Mouse (Mus musculus): ENCODE data around the gene Nup210l. TPM values are rescaled to one million over a fixed set of nuclear protein-coding genes. Genes with fewer than 3 reads are reported as not detected.

Nup210l gene
- polyA plus RNA-seq, 1 experiment: 55.5 TPM

- H3K27ac ChIP-seq (ENCODE audit: control insufficient read depth, insufficient read depth, low read depth, low read length): peak overlapping the region; percentile 30; the same call in 1 of the 2 replicates
- H3K4me1 ChIP-seq (ENCODE audit: control insufficient read depth, insufficient read depth, low read length): peaks cover 8% of the 10 kb centered on the region
- no peak overlapping the region for H3K4me3 ChIP-seq (ENCODE audit: control insufficient read depth, low read depth, low read length)
- TF ChIP-seq POLR2A (IDR thresholded peaks at IDR 0.05; ENCODE audit: control insufficient read depth, low read depth, low read length): no peak
- TF ChIP-seq CTCF (IDR thresholded peaks at IDR 0.05; ENCODE audit: control insufficient read depth, insufficient read depth, insufficient replicate concordance, low read depth, low read length): no peak
- no peaks in the 10 kb centered on the region for H3K36me3 ChIP-seq (ENCODE audit: control insufficient read depth, insufficient read depth, low read length)
- no peaks in the 10 kb centered on the region for H3K27me3 ChIP-seq (ENCODE audit: control insufficient read depth, insufficient read depth, low read length)
Measured at GRCm38 (mm10) chr3:90083034-90083433, 20.9 kb upstream of the Nup210l start.

- TF ChIP-seq POLR2A (IDR thresholded peaks at IDR 0.05; ENCODE audit: control insufficient read depth, low read depth, low read length): no peak
- no peak for TF ChIP-seq CTCF (IDR thresholded peaks at IDR 0.05; ENCODE audit: control insufficient read depth, insufficient read depth, insufficient replicate concordance, low read depth, low read length)
- no peak overlapping the region for H3K4me3 ChIP-seq (ENCODE audit: control insufficient read depth, low read depth, low read length)
Measured at GRCm38 (mm10) chr3:90083698-90084324, 20.1 kb upstream of the Nup210l start.

GRCm38 (mm10) chr3:90084790-90085189 is 19.1 kb upstream of the Nup210l start:
- H3K36me3 ChIP-seq (ENCODE audit: control insufficient read depth, insufficient read depth, low read length): no peaks in the 10 kb centered on the region; the same call in 1 of the 2 replicates

More at GRCm38 (mm10) chr3:90083698-90084324, 20.1 kb upstream of the Nup210l start:
- no peaks in the 10 kb centered on the region; the same call in 1 of the 2 replicates for H3K36me3 ChIP-seq (ENCODE audit: control insufficient read depth, insufficient read depth, low read length)
- H3K27me3 ChIP-seq (ENCODE audit: control insufficient read depth, insufficient read depth, low read length): no peaks in the 10 kb centered on the region
- peaks cover 8% of the 10 kb centered on the region for H3K4me1 ChIP-seq (ENCODE audit: control insufficient read depth, insufficient read depth, low read length)
- H3K27ac ChIP-seq (ENCODE audit: control insufficient read depth, insufficient read depth, low read depth, low read length): no peak overlapping the region

GRCm38 (mm10) chr3:90085281-90085680 is 18.7 kb upstream of the Nup210l start:
- peaks cover 8% of the 10 kb centered on the region for H3K4me1 ChIP-seq (ENCODE audit: control insufficient read depth, insufficient read depth, low read length)
- H3K27me3 ChIP-seq (ENCODE audit: control insufficient read depth, insufficient read depth, low read length): no peaks in the 10 kb centered on the region
- H3K4me3 ChIP-seq (ENCODE audit: control insufficient read depth, low read depth, low read length): no peak overlapping the region

More at GRCm38 (mm10) chr3:90084790-90085189, 19.1 kb upstream of the Nup210l start:
- H3K4me1 ChIP-seq (ENCODE audit: control insufficient read depth, insufficient read depth, low read length): peaks cover 8% of the 10 kb centered on the region
- no peaks in the 10 kb centered on the region for H3K27me3 ChIP-seq (ENCODE audit: control insufficient read depth, insufficient read depth, low read length)
- H3K27ac ChIP-seq (ENCODE audit: control insufficient read depth, insufficient read depth, low read depth, low read length): no peak overlapping the region
- TF ChIP-seq CTCF (IDR thresholded peaks at IDR 0.05; ENCODE audit: control insufficient read depth, insufficient read depth, insufficient replicate concordance, low read depth, low read length) (no peak), POLR2A (IDR thresholded peaks at IDR 0.05; ENCODE audit: control insufficient read depth, low read depth, low read length) (no peak)
- H3K4me3 ChIP-seq (ENCODE audit: control insufficient read depth, low read depth, low read length): no peak overlapping the region

GRCm38 (mm10) chr3:90086068-90086467 is 17.9 kb upstream of the Nup210l start:
- H3K4me3 ChIP-seq (ENCODE audit: control insufficient read depth, low read depth, low read length): no peak overlapping the region
- H3K4me1 ChIP-seq (ENCODE audit: control insufficient read depth, insufficient read depth, low read length): peaks cover 8% of the 10 kb centered on the region
- no peaks in the 10 kb centered on the region; the same call in 1 of the 2 replicates for H3K36me3 ChIP-seq (ENCODE audit: control insufficient read depth, insufficient read depth, low read length)
- no peak overlapping the region for H3K27ac ChIP-seq (ENCODE audit: control insufficient read depth, insufficient read depth, low read depth, low read length)
- TF ChIP-seq CTCF (IDR thresholded peaks at IDR 0.05; ENCODE audit: control insufficient read depth, insufficient read depth, insufficient replicate concordance, low read depth, low read length): no peak
- TF ChIP-seq POLR2A (IDR thresholded peaks at IDR 0.05; ENCODE audit: control insufficient read depth, low read depth, low read length): no peak
- no peaks in the 10 kb centered on the region for H3K27me3 ChIP-seq (ENCODE audit: control insufficient read depth, insufficient read depth, low read length)

More at GRCm38 (mm10) chr3:90085281-90085680, 18.7 kb upstream of the Nup210l start:
- H3K36me3 ChIP-seq (ENCODE audit: control insufficient read depth, insufficient read depth, low read length): no peaks in the 10 kb centered on the region; the same call in 1 of the 2 replicates
- H3K27ac ChIP-seq (ENCODE audit: control insufficient read depth, insufficient read depth, low read depth, low read length): no peak overlapping the region
- TF ChIP-seq CTCF (IDR thresholded peaks at IDR 0.05; ENCODE audit: control insufficient read depth, insufficient read depth, insufficient replicate concordance, low read depth, low read length): no peak
- TF ChIP-seq POLR2A (IDR thresholded peaks at IDR 0.05; ENCODE audit: control insufficient read depth, low read depth, low read length): no peak

GRCm38 (mm10) chr3:90088617-90089016 is 15.3 kb upstream of the Nup210l start:
- H3K27me3 ChIP-seq (ENCODE audit: control insufficient read depth, insufficient read depth, low read length): no peaks in the 10 kb centered on the region
- H3K36me3 ChIP-seq (ENCODE audit: control insufficient read depth, insufficient read depth, low read length): no peaks in the 10 kb centered on the region; the same call in 1 of the 2 replicates
- TF ChIP-seq POLR2A (IDR thresholded peaks at IDR 0.05; ENCODE audit: control insufficient read depth, low read depth, low read length) (no peak), CTCF (IDR thresholded peaks at IDR 0.05; ENCODE audit: control insufficient read depth, insufficient read depth, insufficient replicate concordance, low read depth, low read length) (no peak)
- no peak overlapping the region for H3K4me3 ChIP-seq (ENCODE audit: control insufficient read depth, low read depth, low read length)
- no peak overlapping the region for H3K27ac ChIP-seq (ENCODE audit: control insufficient read depth, insufficient read depth, low read depth, low read length)
- peaks cover 2% of the 10 kb centered on the region; the same call in 1 of the 2 replicates for H3K4me1 ChIP-seq (ENCODE audit: control insufficient read depth, insufficient read depth, low read length)

GRCm38 (mm10) chr3:90090892-90091291 is 13.0 kb upstream of the Nup210l start:
- no peaks in the 10 kb centered on the region for H3K4me1 ChIP-seq (ENCODE audit: control insufficient read depth, insufficient read depth, low read length)
- no peak overlapping the region for H3K27ac ChIP-seq (ENCODE audit: control insufficient read depth, insufficient read depth, low read depth, low read length)
- H3K27me3 ChIP-seq (ENCODE audit: control insufficient read depth, insufficient read depth, low read length): no peaks in the 10 kb centered on the region
- TF ChIP-seq POLR2A (IDR thresholded peaks at IDR 0.05; ENCODE audit: control insufficient read depth, low read depth, low read length): no peak
- TF ChIP-seq CTCF (IDR thresholded peaks at IDR 0.05; ENCODE audit: control insufficient read depth, insufficient read depth, insufficient replicate concordance, low read depth, low read length): no peak
- H3K4me3 ChIP-seq (ENCODE audit: control insufficient read depth, low read depth, low read length): no peak overlapping the region
- H3K36me3 ChIP-seq (ENCODE audit: control insufficient read depth, insufficient read depth, low read length): no peaks in the 10 kb centered on the region; the same call in 1 of the 2 replicates

Measured in testis, adult 2 months (tissue).